Mouse (Mus musculus) T-cell, adult 66 days (primary cell): ENCODE measurements around the gene Serpina3n. TPM values are rescaled to one million over a fixed set of nuclear protein-coding genes. Genes with fewer than 3 reads are reported as not detected.

ENCODE experiments used
- total RNA-seq, 2 experiments: library from RNA; stranded (reverse); gene quantifications; 3 replicates in 1 of 2; 4 replicates in 1 of 2; pipeline ENCODE4 v1.2.4; 2023

Serpina3n gene
- total RNA-seq, result not detected

GRCm38 (mm10) chr12:104406454-104406885 is at the start of gene Serpina3n:
Gene Serpina3n (plus strand): TSS chr12:104406729.

Other genes with a start within 250 kb of the Serpina3n start
- gene Serpina3f, start 192.2 kb upstream of the Serpina3n start, total RNA-seq, result 1 to 10 TPM; 2.7 to 7.2 TPM
- gene Serpina3g, start 170.5 kb upstream of the Serpina3n start, total RNA-seq, result 10 to 100 TPM; 29.4 to 49.8 TPM
- gene Serpina3i, start 143.6 kb upstream of the Serpina3n start, total RNA-seq, result 1 to 10 TPM in 1 of 2 experiments, not detected in 1; 1.0 TPM
- gene Serpina3j, start 92.2 kb upstream of the Serpina3n start, total RNA-seq, result not detected
- not detected for gene Serpina3k, start 68.2 kb upstream of the Serpina3n start, total RNA-seq
- gene Serpina3m, start 68.2 kb upstream of the Serpina3n start, total RNA-seq, result not detected
- not detected for gene Gsc, start 66.6 kb downstream of the Serpina3n start, total RNA-seq